Mouse (Mus musculus): ENCODE results near the gene Sgsm3. TPM values are rescaled to one million over a fixed set of nuclear protein-coding genes. Genes with fewer than 3 reads are reported as not detected.

The Sgsm3 gene
- polyA plus RNA-seq, 1 experiment from 2014 or later = 26.4 TPM

- WGBS = 65% methylated on average over 3 of the region's 3 CpGs
- no peak overlapping the region for H3K27ac ChIP-seq
- no peaks in the 10 kb centered on the region for H3K36me3 ChIP-seq
- H3K27me3 ChIP-seq (ENCODE audit: insufficient read depth, poor library complexity, severe bottlenecking) = no peaks in the 10 kb centered on the region
- no peak for DNase-seq (ENCODE audit: low spot score)
- no peak overlapping the region for H3K4me3 ChIP-seq
- H3K4me1 ChIP-seq = no peaks in the 10 kb centered on the region
- H3K9me3 ChIP-seq = no peaks in the 10 kb centered on the region
These were observed 12.1 kb downstream of the Sgsm3 start for GRCm38 (mm10) chr15:80989712-80990111.

DNA sequence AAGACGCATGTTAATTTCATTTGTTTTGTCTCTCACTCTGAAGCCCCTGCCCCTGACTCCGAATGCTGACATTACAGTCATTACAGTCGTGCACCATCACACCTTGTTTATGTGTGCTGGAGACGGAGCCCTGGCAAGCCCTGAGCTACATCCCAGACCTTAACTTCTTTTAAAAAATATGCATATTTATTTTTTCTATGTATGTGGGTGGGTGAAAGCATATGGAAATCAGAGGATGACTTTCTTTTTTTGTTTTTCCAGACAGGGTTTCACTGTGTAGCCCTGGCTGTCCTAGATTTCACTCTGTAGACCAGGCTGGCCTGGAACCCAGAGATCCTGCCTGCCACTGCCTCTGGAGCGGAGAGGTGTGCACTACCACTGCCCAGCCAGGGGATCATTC, 17.4 kb downstream of the Sgsm3 start:
- 86% methylated on average over 5 of the region's 5 CpGs for WGBS
- no peak for DNase-seq (ENCODE audit: low spot score)
- no peaks in the 10 kb centered on the region for H3K9me3 ChIP-seq

DNA sequence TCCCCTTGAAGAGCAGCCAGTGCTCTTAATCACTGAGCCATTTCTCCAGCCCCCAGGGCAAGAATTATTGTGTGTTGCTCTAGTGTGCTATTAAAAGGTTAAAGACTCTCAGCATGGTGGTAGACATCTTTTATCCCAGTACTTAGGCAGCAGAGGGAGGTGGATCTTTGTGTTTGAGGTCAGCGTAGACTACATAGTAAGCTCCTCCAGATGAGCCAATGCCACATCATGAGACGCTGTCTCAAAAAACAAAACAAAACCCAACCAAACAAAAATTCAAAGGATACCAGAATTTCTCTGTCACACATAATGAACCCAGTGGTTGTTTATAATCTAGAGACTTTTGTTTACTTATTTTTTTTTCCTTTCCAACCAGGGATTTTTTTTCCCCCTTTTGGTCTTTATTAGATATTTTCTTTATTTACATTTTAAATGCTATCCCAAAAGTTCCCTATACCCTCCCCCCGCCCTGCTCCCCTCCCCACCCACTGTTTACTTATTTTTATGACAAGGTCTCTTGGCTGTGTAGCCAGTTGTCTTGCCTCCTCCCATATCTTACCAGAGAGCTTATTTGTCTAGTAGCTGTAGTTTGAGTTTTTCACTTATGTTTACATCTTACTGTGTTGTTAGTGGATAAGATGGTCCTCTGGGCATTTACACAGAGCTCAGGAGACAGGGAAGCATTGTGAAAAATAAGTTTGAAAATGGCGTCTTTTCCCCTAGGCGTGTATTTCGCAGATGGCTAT, 18.7 kb downstream of the Sgsm3 start:
- Histone ChIP-seq H3K36me3 (no peaks in the 10 kb centered on the region), H3K4me1 (peaks cover 10% of the 10 kb centered on the region), H3K4me3 (no peak overlapping the region), H3K27ac (no peak overlapping the region), H3K9me3 (no peaks in the 10 kb centered on the region), H3K27me3 (ENCODE audit: insufficient read depth, poor library complexity, severe bottlenecking) (no peaks in the 10 kb centered on the region)
- 86% methylated on average over 6 of the region's 6 CpGs for WGBS
- no peak for DNase-seq (ENCODE audit: low spot score)

More for the DNA sequence above, 17.4 kb downstream of the Sgsm3 start:
- Histone ChIP-seq H3K4me3 (no peak overlapping the region), H3K4me1 (peaks cover 2% of the 10 kb centered on the region), H3K36me3 (no peaks in the 10 kb centered on the region), H3K27ac (no peak overlapping the region), H3K27me3 (ENCODE audit: insufficient read depth, poor library complexity, severe bottlenecking) (no peaks in the 10 kb centered on the region)

GRCm38 (mm10) chr15:80997077-80997476, 19.5 kb downstream of the Sgsm3 start:
- no peaks in the 10 kb centered on the region for H3K9me3 ChIP-seq
- H3K27ac ChIP-seq = no peak overlapping the region
- H3K4me3 ChIP-seq = no peak overlapping the region
- H3K4me1 ChIP-seq = peaks cover 10% of the 10 kb centered on the region
- no peaks in the 10 kb centered on the region for H3K36me3 ChIP-seq
- H3K27me3 ChIP-seq (ENCODE audit: insufficient read depth, poor library complexity, severe bottlenecking) = no peaks in the 10 kb centered on the region
- 41% methylated on average over 1 of the region's 1 CpGs for WGBS
- no peak for DNase-seq (ENCODE audit: low spot score)

GRCm38 (mm10) chr15:81000419-81001138, 23.0 kb downstream of the Sgsm3 start:
- H3K27ac ChIP-seq = 0 out of 2 replicates have a peak overlapping the region, but pooled peaks have one; percentile 36
- H3K9me3 ChIP-seq = no peaks in the 10 kb centered on the region
- WGBS = 28% methylated on average over 3 of the region's 4 CpGs
- peaks cover 10% of the 10 kb centered on the region for H3K4me1 ChIP-seq
- peaks cover 13% of the 10 kb centered on the region; the same call in 1 of the 2 replicates for H3K36me3 ChIP-seq
- no peaks in the 10 kb centered on the region for H3K27me3 ChIP-seq (ENCODE audit: insufficient read depth, poor library complexity, severe bottlenecking)
- H3K4me3 ChIP-seq = no peak overlapping the region
- no peak for DNase-seq (ENCODE audit: low spot score)

- H3K4me3 ChIP-seq = no peak overlapping the region
- peak; percentile 67 for DNase-seq (ENCODE audit: low spot score)
- 0 out of 2 replicates have a peak, but pooled peaks cover 4% of the 10 kb centered on the region for H3K27me3 ChIP-seq (ENCODE audit: insufficient read depth, poor library complexity, severe bottlenecking)
- no peak overlapping the region for H3K27ac ChIP-seq
- peaks cover 49% of the 10 kb centered on the region for H3K36me3 ChIP-seq
- 81% methylated on average over 10 of the region's 10 CpGs for WGBS
- peaks cover 11% of the 10 kb centered on the region; the same call in 1 of the 2 replicates for H3K4me1 ChIP-seq
- no peaks in the 10 kb centered on the region for H3K9me3 ChIP-seq
These were observed 28.7 kb downstream of the Sgsm3 start for GRCm38 (mm10) chr15:81006127-81006735.

DNA sequence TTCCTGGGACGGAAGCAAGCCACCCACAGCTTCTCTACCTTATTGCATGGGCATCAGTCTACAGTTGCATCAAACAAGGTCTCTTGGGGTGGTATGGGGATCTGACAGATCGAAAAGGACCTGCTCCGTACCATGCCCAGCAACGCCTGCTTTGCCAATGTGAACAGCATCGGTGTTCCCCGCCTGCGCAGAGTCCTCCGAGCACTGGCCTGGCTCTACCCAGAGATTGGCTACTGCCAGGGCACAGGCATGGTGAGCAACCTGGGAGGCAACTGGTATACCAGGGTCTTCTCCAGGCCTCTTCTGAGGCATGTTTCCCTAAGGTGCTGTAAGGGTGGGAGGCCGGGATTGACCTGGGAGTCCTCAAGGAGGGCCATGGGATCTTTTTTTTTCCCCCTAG, 29.8 kb downstream of the Sgsm3 start:
- Histone ChIP-seq H3K9me3 (no peaks in the 10 kb centered on the region), H3K27me3 (ENCODE audit: insufficient read depth, poor library complexity, severe bottlenecking) (0 out of 2 replicates have a peak, but pooled peaks cover 4% of the 10 kb centered on the region), H3K36me3 (peaks cover 59% of the 10 kb centered on the region), H3K4me1 (peaks cover 11% of the 10 kb centered on the region; the same call in 1 of the 2 replicates), H3K27ac (no peak overlapping the region), H3K4me3 (no peak overlapping the region)
- 94% methylated on average over 9 of the region's 9 CpGs for WGBS
- peak; percentile 62 for DNase-seq (ENCODE audit: low spot score)

DNA sequence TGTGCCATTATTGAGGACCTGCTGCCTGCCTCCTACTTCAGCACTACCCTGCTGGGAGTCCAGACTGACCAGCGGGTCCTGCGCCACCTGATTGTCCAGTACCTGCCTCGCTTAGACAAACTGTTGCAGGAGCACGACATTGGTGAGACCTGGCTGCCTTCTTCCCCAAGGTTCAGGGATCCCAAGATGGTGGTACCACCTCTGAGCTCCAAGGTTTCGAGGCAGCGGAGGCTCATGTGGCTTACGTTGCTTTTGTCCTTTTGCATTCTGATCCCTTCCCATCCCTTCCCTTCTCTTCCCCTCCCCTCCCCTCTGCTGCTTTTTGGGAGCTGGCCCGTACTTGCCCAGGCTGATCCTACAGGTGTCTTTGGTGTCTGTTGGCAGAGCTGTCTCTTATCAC, 30.3 kb downstream of the Sgsm3 start:
- Histone ChIP-seq H3K27me3 (ENCODE audit: insufficient read depth, poor library complexity, severe bottlenecking) (0 out of 2 replicates have a peak, but pooled peaks cover 4% of the 10 kb centered on the region), H3K36me3 (peaks cover 60% of the 10 kb centered on the region), H3K4me1 (peaks cover 11% of the 10 kb centered on the region; the same call in 1 of the 2 replicates), H3K27ac (no peak overlapping the region), H3K4me3 (no peak overlapping the region), H3K9me3 (no peaks in the 10 kb centered on the region)
- DNase-seq (ENCODE audit: low spot score) = peak; percentile 67
- 87% methylated on average over 8 of the region's 8 CpGs for WGBS

- peaks cover 61% of the 10 kb centered on the region for H3K36me3 ChIP-seq
- no peaks in the 10 kb centered on the region for H3K9me3 ChIP-seq
- 0 out of 2 replicates have a peak, but pooled peaks cover 4% of the 10 kb centered on the region for H3K27me3 ChIP-seq (ENCODE audit: insufficient read depth, poor library complexity, severe bottlenecking)
- no peak overlapping the region for H3K4me3 ChIP-seq
- H3K27ac ChIP-seq = no peak overlapping the region
- peaks cover 14% of the 10 kb centered on the region; the same call in 1 of the 2 replicates for H3K4me1 ChIP-seq
- peak; percentile 68 for DNase-seq (ENCODE audit: low spot score)
- 57% methylated on average over 10 of the region's 10 CpGs for WGBS
These were observed 31.1 kb downstream of the Sgsm3 start for GRCm38 (mm10) chr15:81008689-81009123.

DNA sequence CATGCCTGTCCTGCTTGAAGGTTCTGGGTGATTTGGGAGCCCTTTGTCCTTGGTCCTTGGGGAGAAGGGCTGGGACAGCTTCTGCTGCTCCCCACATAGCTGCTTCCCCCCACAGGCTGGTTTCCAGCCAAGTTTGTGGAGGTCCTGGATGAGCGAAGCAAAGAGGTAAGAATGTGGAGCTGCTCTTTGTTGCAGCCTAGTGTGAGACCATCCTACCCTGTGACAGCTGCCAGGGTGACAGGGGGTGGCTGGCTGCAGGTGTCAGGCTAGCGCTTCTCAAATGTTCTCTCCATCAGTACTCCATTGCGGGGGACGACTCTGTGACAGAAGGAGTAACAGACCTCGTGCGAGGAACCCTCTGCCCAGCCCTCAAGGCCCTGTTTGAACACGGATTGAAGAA, 32.5 kb downstream of the Sgsm3 start:
- no peaks in the 10 kb centered on the region for H3K9me3 ChIP-seq
- no peak overlapping the region for H3K27ac ChIP-seq
- H3K4me1 ChIP-seq = peaks cover 14% of the 10 kb centered on the region; the same call in 1 of the 2 replicates
- H3K4me3 ChIP-seq = no peak overlapping the region
- H3K27me3 ChIP-seq (ENCODE audit: insufficient read depth, poor library complexity, severe bottlenecking) = 0 out of 2 replicates have a peak, but pooled peaks cover 4% of the 10 kb centered on the region
- peaks cover 69% of the 10 kb centered on the region for H3K36me3 ChIP-seq
- DNase-seq (ENCODE audit: low spot score) = no peak
- WGBS = 83% methylated on average over 7 of the region's 7 CpGs

- DNase-seq (ENCODE audit: low spot score) = no peak
- Histone ChIP-seq H3K27me3 (ENCODE audit: insufficient read depth, poor library complexity, severe bottlenecking) (0 out of 2 replicates have a peak, but pooled peaks cover 3% of the 10 kb centered on the region), H3K36me3 (peaks cover 79% of the 10 kb centered on the region), H3K4me1 (peaks cover 14% of the 10 kb centered on the region; the same call in 1 of the 2 replicates), H3K9me3 (no peaks in the 10 kb centered on the region), H3K27ac (no peak overlapping the region), H3K4me3 (no peak overlapping the region)
- 63% methylated on average over 3 of the region's 3 CpGs for WGBS
These were observed 34.0 kb downstream of the Sgsm3 start for GRCm38 (mm10) chr15:81011523-81011922.

- 85% methylated on average over 4 of the region's 4 CpGs for WGBS
- Histone ChIP-seq H3K4me1 (peaks cover 14% of the 10 kb centered on the region; the same call in 1 of the 2 replicates), H3K27ac (no peak overlapping the region), H3K9me3 (no peaks in the 10 kb centered on the region), H3K4me3 (no peak overlapping the region), H3K27me3 (ENCODE audit: insufficient read depth, poor library complexity, severe bottlenecking) (no peaks in the 10 kb centered on the region), H3K36me3 (peaks cover 84% of the 10 kb centered on the region)
- no peak for DNase-seq (ENCODE audit: low spot score)
These were observed 34.8 kb downstream of the Sgsm3 start for GRCm38 (mm10) chr15:81012359-81012758.
